Mouse (Mus musculus) T-cell, adult 2 months (primary cell): Measurements from ENCODE around the gene Pepd.
A peak's percentile ranks its signal among the peaks of the same experiment; 100 is the strongest.

Experiments
- DNase-seq: peaks from one replicate; pipeline ENCODE4 v3.0.0; 2022; ENCODE audit warnings: low spot score

Pepd gene

DNA sequence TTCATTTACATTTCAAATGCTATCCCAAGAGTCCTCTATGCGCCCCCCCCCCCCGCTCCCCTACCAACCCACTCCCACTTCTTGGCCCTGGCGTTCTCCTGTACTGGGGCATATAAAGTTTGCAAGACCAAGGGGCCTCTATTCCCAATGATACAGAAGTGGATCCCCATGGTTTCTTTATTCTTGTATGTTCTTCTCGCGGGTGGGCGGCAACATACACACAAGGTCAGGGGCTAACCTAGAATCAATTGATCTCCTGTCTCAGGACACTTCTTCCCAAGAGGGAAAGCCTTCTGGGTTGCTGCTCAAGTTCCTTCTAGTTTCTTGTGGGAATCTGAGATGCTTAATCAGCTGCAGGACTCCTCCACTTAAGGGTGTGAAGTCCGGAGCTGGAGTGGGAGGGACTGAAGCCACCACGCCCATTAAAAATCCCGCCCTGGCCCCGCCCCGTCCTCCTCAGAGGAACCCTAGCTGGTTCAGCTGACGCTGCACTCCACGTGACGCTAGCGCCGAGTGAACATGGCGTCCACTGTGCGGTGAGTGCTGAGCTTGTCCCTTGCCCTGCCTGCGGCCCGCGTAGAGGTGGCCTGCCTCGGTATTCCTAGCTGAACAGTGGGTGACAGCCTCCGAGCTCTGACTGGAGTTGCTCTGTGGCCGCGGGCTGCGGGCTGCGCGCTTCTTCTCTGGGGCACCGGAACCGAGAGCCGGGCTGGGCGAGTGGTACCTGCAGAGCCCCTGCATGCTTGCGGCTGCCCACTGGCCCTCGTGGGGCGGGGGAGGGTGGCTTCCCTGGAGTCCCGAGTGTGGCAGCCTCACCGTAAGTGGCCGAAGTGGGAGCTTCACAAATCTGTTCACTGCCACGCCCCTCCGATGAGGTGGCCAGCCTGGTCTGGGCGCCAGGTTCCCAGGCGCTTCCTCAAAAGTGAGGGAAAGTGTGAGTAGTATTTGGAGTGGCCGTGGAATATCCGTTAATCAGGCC lies at the start of gene Pepd:
Pepd (plus strand) TSS at position 461 of the 979 bp plus-strand sequence.
- peak; percentile 68 for DNase-seq

GRCm38 (mm10) chr7:34867289-34867688 lies 44.9 kb upstream of the Pepd start:
- DNase-seq: no peak

- no peak for DNase-seq
Observed at GRCm38 (mm10) chr7:34869693-34870092, 42.5 kb upstream of the Pepd start.

- DNase-seq: no peak
Observed at GRCm38 (mm10) chr7:34876787-34877186, 35.4 kb upstream of the Pepd start.

- DNase-seq: no peak
Observed at GRCm38 (mm10) chr7:34877820-34878219, 34.4 kb upstream of the Pepd start.

DNA sequence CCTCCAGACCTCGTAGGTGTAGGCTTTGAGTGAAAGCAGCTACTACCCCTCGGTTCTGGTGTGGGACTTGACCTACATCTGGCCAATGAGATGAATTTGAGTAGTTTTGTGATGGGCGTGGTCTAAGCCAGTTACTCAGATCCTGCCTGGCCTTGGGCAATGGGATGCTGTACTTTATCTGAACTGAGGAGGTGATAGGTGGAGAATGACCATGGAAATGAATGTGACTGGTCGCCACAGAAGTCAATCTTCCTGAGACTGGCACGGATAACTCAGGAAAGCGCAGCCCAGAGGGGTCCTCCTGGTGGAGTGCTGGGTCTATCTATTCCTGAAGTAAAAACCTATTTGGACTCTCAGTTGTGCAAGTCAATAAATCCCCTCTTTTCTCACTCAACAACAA lies 23.7 kb upstream of the Pepd start:
- no peak for DNase-seq

GRCm38 (mm10) chr7:34888891-34889290 lies 23.3 kb upstream of the Pepd start:
- DNase-seq: no peak

DNA sequence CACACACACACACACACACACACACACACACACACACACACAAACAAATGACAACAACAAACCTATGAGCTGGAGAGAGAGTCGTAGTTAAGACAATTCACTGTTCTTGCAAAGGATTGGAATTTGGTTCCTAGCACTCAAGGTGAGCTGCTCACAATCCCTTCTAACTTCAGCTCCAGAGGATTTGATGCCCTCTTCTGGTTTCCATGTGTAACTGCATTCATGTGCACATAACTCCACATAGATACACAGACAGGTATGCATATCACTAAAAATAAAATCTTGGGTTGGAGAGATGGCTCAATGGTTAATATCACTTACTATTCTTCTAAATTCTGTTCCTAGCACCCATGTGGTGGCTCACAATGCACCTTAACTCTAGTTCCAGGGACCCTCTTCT lies 19.3 kb upstream of the Pepd start:
- DNase-seq: no peak

DNA sequence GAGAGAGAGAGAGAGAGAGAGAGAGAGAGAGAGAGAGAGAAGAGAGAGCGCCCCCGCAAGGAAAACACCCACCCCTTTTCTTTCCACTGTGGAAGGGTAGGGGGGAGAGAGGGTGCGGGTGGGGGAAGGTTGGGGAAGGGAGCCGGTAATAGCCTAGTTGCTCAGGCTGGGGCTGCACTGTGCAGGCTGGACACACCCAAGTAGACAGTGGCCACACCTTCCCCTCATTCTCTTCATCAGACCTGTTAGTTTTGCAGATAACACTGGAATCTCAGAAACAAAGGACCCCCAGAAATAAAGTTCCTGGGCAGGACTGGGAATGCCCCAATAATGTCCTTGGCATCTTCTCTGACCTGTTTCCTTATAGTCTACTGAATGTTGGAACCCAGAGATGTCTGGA lies 15.7 kb upstream of the Pepd start:
- DNase-seq: no peak

DNA sequence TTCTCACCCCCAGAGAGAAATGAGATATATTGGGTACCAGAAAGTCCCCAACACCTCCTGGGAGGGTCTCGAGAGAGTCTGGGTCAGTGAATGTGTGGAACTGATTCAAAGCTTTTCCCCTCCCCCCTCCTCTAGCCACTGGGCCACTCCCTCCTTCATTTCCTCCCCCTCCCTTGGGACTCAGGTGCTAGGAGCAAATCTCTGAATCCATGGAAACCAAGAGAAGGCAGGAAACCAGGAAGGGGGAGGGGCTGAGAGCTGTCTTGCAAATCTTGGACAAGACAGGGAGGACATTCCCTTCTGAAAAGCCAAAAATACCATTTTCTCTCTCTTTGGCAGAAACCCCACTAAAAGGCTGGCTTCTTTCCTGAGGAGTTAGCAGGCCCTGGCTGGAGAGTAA lies 15.1 kb upstream of the Pepd start:
- DNase-seq: no peak

- DNase-seq: no peak
Observed at GRCm38 (mm10) chr7:34910096-34911066, 1.8 kb upstream of the Pepd start.

- no peak for DNase-seq
Observed at GRCm38 (mm10) chr7:34913956-34914355, 1.8 kb downstream of the Pepd start.

- DNase-seq: no peak
Observed at GRCm38 (mm10) chr7:34915555-34915954, 3.4 kb downstream of the Pepd start.

- no peak for DNase-seq
Observed at GRCm38 (mm10) chr7:34917558-34917957, 5.4 kb downstream of the Pepd start.

DNA sequence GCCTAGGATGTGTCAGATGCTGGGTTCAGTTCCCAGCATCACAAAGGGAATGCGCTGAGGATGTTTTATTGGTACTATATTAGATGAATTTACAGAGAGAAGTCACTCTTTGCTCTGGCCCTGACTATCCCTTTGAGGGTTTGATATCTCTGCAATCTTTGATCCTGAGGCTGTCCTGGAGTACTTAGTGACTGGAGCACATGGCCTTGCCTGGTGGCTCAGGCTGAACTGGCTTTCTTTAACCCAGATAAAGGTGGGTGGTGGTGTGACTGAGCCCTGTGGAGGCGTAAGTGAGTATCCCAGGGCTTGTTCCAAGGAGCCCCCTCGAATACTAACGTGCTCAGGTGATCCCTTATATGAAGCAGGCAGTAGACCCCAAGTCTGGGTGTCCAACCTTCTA lies 5.8 kb downstream of the Pepd start:
- no peak for DNase-seq

GRCm38 (mm10) chr7:34918416-34918815 lies 6.2 kb downstream of the Pepd start:
- DNase-seq: no peak

DNA sequence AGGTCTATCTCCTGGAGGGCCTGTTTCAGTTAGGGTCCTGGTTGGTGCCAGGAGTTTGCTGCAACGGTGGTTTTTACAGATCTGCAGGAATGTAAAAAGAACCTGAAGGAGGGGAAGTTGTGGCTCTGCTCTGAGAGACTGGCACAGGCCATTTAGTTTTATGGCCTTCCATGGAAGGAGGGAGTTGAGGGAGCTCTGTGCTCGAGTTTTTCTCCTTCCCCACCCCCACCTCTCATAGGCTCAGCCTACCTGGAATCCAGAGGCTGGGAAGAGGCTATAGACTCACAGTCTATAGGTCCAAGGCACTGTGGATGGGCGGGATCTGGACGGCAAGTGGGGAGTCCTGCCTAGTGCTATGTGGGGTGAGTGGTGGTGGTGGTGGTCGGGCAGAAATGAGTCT lies 6.9 kb downstream of the Pepd start:
- DNase-seq: no peak

- DNase-seq: peak; percentile 22
Observed at GRCm38 (mm10) chr7:34919809-34920208, 7.6 kb downstream of the Pepd start.

DNA sequence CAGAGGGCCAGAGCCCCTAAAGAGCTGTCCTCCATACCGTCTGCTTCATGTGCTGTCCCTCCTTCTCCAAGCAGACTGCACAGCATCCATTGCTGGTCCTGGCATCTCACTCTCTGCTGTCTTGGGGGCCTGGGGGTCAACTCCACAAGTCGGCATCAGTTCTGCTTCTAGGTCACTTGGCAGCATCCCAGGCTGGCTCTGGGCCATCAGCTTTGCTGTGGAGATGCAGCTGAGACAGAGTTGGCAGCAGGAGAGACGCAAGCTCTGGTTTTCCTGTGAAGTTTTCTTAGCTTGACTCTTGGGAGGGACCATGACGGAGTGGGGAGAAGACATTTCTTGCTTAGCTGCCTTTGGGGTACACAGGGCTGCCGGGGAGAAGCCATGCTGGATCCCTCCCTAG lies 13.0 kb downstream of the Pepd start:
- no peak for DNase-seq

GRCm38 (mm10) chr7:34925956-34926355 lies 13.8 kb downstream of the Pepd start:
- no peak for DNase-seq

GRCm38 (mm10) chr7:34929614-34930262 lies 17.6 kb downstream of the Pepd start:
- no peak for DNase-seq

- DNase-seq: no peak
Observed at GRCm38 (mm10) chr7:34930263-34930757, 18.1 kb downstream of the Pepd start.
